Mouse (Mus musculus) C2C12 (cell line): ENCODE measurements around the gene Elk4.

ENCODE experiments used
- CEBPB ChIP-seq: IDR thresholded peaks from one replicate; pipeline ENCODE4 v1.6.1; 2011; ENCODE audit warnings: low read depth, mild to moderate bottlenecking, control low read depth, moderate library complexity
- CTCF ChIP-seq: IDR thresholded peaks from one replicate; pipeline ENCODE4 v1.5.1; 2011; ENCODE audit not compliant: control insufficient read depth, insufficient read depth, insufficient read length
- USF1 ChIP-seq: IDR thresholded peaks from one replicate; pipeline ENCODE4 v1.6.1; 2011; ENCODE audit warnings: low read depth, mild to moderate bottlenecking, control low read depth, moderate library complexity

GRCm38 (mm10) chr1:132012861-132013260 is 5.5 kb downstream of the Elk4 start:
- no peak for TF ChIP-seq CTCF
- TF ChIP-seq CEBPB, result no peak
- TF ChIP-seq USF1, result no peak
